Mouse (Mus musculus) megakaryocyte, embryonic 14.5 days (primary cell): Measurements from ENCODE around the gene Apeh. TPM values are rescaled to one million over a fixed set of nuclear protein-coding genes. Genes with fewer than 3 reads are reported as not detected.

Experiments
- H3K27me3 ChIP-seq: replicated peaks from 2 replicates; pipeline ENCODE3; 2012; ENCODE audit warnings: inconsistent platforms
- H3K36me3 ChIP-seq: replicated peaks from 2 replicates; pipeline ENCODE3; 2012; ENCODE audit warnings: low read length, inconsistent platforms, mixed read lengths
- H3K4me1 ChIP-seq: 2 replicates; pipeline ENCODE4 v1.6.1; 2012; ENCODE audit warnings: inconsistent platforms
- H3K4me3 ChIP-seq: replicated peaks from 2 replicates; pipeline ENCODE3; 2012; ENCODE audit warnings: moderate library complexity, mild to moderate bottlenecking, inconsistent platforms
- H3K9me3 ChIP-seq: 2 replicates; pipeline ENCODE4 v1.6.1; 2012; ENCODE audit warnings: inconsistent platforms
- FLI1 ChIP-seq: IDR thresholded peaks from 2 replicates; pipeline ENCODE4 v1.6.1; 2012; ENCODE audit warnings: low read length, inconsistent platforms, mixed read lengths
- GATA1 ChIP-seq: IDR thresholded peaks from 3 replicates; pipeline ENCODE4 v1.6.1; 2012; ENCODE audit warnings: mixed read lengths, low read length, inconsistent platforms, borderline replicate concordance
- polyA plus RNA-seq: library from polyadenylated mRNA; stranded (reverse); fragments of >175 nt; gene quantifications from 2 replicates; pipeline ENCODE4 v1.2.3, GENCODE M21; 2012; ENCODE audit warnings: low replicate concordance; ENCODE audit not compliant: insufficient read depth

Gene Apeh
- polyA plus RNA-seq, 1 experiment, result 26.5 TPM

- no peak for TF ChIP-seq GATA1
- TF ChIP-seq FLI1, result no peak
Measured at GRCm38 (mm10) chr9:108119891-108120411, 25.5 kb upstream of the Apeh start.

GRCm38 (mm10) chr9:108117143-108117542, 22.7 kb upstream of the Apeh start:
- TF ChIP-seq GATA1 (no peak), FLI1 (no peak)
- Histone ChIP-seq H3K36me3 (no peaks in the 10 kb centered on the region), H3K4me3 (no peak overlapping the region), H3K9me3 (no peaks in the 10 kb centered on the region), H3K4me1 (peaks cover 30% of the 10 kb centered on the region), H3K27me3 (peaks cover 67% of the 10 kb centered on the region)

More at GRCm38 (mm10) chr9:108119891-108120411, 25.5 kb upstream of the Apeh start:
- peaks cover 43% of the 10 kb centered on the region for H3K4me1 ChIP-seq
- peak overlapping the region; percentile 18 for H3K4me3 ChIP-seq
- H3K36me3 ChIP-seq, result no peaks in the 10 kb centered on the region
- H3K9me3 ChIP-seq, result no peaks in the 10 kb centered on the region
- H3K27me3 ChIP-seq, result peaks cover 51% of the 10 kb centered on the region

GRCm38 (mm10) chr9:108115290-108116077, 21.1 kb upstream of the Apeh start:
- Histone ChIP-seq H3K36me3 (no peaks in the 10 kb centered on the region), H3K27me3 (peaks cover 74% of the 10 kb centered on the region), H3K4me3 (no peak overlapping the region), H3K9me3 (no peaks in the 10 kb centered on the region), H3K4me1 (peaks cover 22% of the 10 kb centered on the region)
- TF ChIP-seq FLI1, result no peak
- TF ChIP-seq GATA1, result no peak

- Histone ChIP-seq H3K4me3 (no peak overlapping the region), H3K36me3 (no peaks in the 10 kb centered on the region), H3K4me1 (peaks cover 24% of the 10 kb centered on the region), H3K9me3 (no peaks in the 10 kb centered on the region), H3K27me3 (peaks cover 92% of the 10 kb centered on the region)
- no peak for TF ChIP-seq GATA1
- no peak for TF ChIP-seq FLI1
Measured at GRCm38 (mm10) chr9:108112719-108113340, 18.4 kb upstream of the Apeh start.

GRCm38 (mm10) chr9:108111593-108112121, 17.3 kb upstream of the Apeh start:
- Histone ChIP-seq H3K27me3 (peaks cover 95% of the 10 kb centered on the region), H3K4me1 (peaks cover 24% of the 10 kb centered on the region), H3K9me3 (no peaks in the 10 kb centered on the region), H3K4me3 (no peak overlapping the region), H3K36me3 (no peaks in the 10 kb centered on the region)
- no peak for TF ChIP-seq GATA1
- no peak for TF ChIP-seq FLI1

GRCm38 (mm10) chr9:108111101-108111592, 16.7 kb upstream of the Apeh start:
- H3K9me3 ChIP-seq, result 0 out of 2 replicates have a peak, but pooled peaks cover 4% of the 10 kb centered on the region
- no peaks in the 10 kb centered on the region for H3K36me3 ChIP-seq
- H3K4me3 ChIP-seq, result no peak overlapping the region
- H3K27me3 ChIP-seq, result peaks cover 94% of the 10 kb centered on the region
- peaks cover 24% of the 10 kb centered on the region for H3K4me1 ChIP-seq
- TF ChIP-seq FLI1 (no peak), GATA1 (no peak)

- peak overlapping the region; percentile 44 for H3K4me3 ChIP-seq
- no peaks in the 10 kb centered on the region for H3K36me3 ChIP-seq
- peaks cover 27% of the 10 kb centered on the region for H3K4me1 ChIP-seq
- TF ChIP-seq GATA1 (no peak), FLI1 (no peak)
- H3K9me3 ChIP-seq, result peaks cover 7% of the 10 kb centered on the region; the same call in 1 of the 2 replicates
- peaks cover 90% of the 10 kb centered on the region for H3K27me3 ChIP-seq
Measured at GRCm38 (mm10) chr9:108110160-108110559, 15.8 kb upstream of the Apeh start.

- Histone ChIP-seq H3K36me3 (no peaks in the 10 kb centered on the region), H3K4me1 (peaks cover 35% of the 10 kb centered on the region), H3K9me3 (peaks cover 13% of the 10 kb centered on the region; the same call in 1 of the 2 replicates), H3K4me3 (no peak overlapping the region), H3K27me3 (peaks cover 83% of the 10 kb centered on the region)
- no peak for TF ChIP-seq FLI1
- no peak for TF ChIP-seq GATA1
Measured at GRCm38 (mm10) chr9:108107867-108108266, 13.5 kb upstream of the Apeh start.

- peaks cover 69% of the 10 kb centered on the region for H3K27me3 ChIP-seq
- peaks cover 47% of the 10 kb centered on the region for H3K4me1 ChIP-seq
- H3K9me3 ChIP-seq, result peaks cover 13% of the 10 kb centered on the region; the same call in 1 of the 2 replicates
- no peaks in the 10 kb centered on the region for H3K36me3 ChIP-seq
- H3K4me3 ChIP-seq, result no peak overlapping the region
- TF ChIP-seq GATA1 (no peak), FLI1 (no peak)
Measured at GRCm38 (mm10) chr9:108106090-108106489, 11.7 kb upstream of the Apeh start.
